Mouse (Mus musculus) embryonic facial prominence, embryonic 10.5 days (tissue): ENCODE results near the gene Gm26558. TPM values are rescaled to one million over a fixed set of nuclear protein-coding genes. Genes with fewer than 3 reads are reported as not detected.

Experiments used
- DNase-seq: peaks from one replicate; pipeline ENCODE4 v3.0.0-alpha.2; 2017; ENCODE audit warnings: low spot score
- H3K27ac ChIP-seq: fragments of 300-500 bp; sonication (generic); replicated peaks from 2 replicates; pipeline ENCODE4 v1.5.1; 2016; ENCODE audit warnings: mild to moderate bottlenecking
- H3K27me3 ChIP-seq: fragments of 300-500 bp; sonication (generic); replicated peaks from 2 replicates; pipeline ENCODE4 v1.6.1; 2016; ENCODE audit warnings: low read depth, mild to moderate bottlenecking; ENCODE audit not compliant: poor library complexity, severe bottlenecking
- H3K36me3 ChIP-seq: fragments of 300-500 bp; sonication (generic); replicated peaks from 2 replicates; pipeline ENCODE4 v1.6.1; 2016; ENCODE audit warnings: mild to moderate bottlenecking, moderate library complexity
- H3K4me1 ChIP-seq: fragments of 300-500 bp; sonication (generic); 2 replicates; pipeline ENCODE4 v1.6.1; 2016
- H3K4me3 ChIP-seq: fragments of 300-500 bp; sonication (generic); 2 replicates; pipeline ENCODE4 v1.5.1; 2016; ENCODE audit warnings: mild to moderate bottlenecking, moderate library complexity
- H3K9me3 ChIP-seq: fragments of 300-500 bp; sonication (generic); 2 replicates; pipeline ENCODE4 v1.6.1; 2016; ENCODE audit warnings: mild to moderate bottlenecking
- WGBS: fragments of 180-500 bp; shearing (Covaris S2); methylation state at CpG from one replicate; pipeline ENCODE4 v1.1.7; 2016; 5-methylcytosine and 5-hydroxymethylcytosine counted together
- polyA plus RNA-seq: library from polyadenylated mRNA; unstranded; fragments of >200 nt; fragmentation: Nextera tagmentation; extraction: Ambion mirVana; gene quantifications from 2 replicates; pipeline ENCODE4 v1.2.1, GENCODE M21; 2016

The Gm26558 gene
- 3.5 and 3.6 TPM in 2 replicates for polyA plus RNA-seq

DNA sequence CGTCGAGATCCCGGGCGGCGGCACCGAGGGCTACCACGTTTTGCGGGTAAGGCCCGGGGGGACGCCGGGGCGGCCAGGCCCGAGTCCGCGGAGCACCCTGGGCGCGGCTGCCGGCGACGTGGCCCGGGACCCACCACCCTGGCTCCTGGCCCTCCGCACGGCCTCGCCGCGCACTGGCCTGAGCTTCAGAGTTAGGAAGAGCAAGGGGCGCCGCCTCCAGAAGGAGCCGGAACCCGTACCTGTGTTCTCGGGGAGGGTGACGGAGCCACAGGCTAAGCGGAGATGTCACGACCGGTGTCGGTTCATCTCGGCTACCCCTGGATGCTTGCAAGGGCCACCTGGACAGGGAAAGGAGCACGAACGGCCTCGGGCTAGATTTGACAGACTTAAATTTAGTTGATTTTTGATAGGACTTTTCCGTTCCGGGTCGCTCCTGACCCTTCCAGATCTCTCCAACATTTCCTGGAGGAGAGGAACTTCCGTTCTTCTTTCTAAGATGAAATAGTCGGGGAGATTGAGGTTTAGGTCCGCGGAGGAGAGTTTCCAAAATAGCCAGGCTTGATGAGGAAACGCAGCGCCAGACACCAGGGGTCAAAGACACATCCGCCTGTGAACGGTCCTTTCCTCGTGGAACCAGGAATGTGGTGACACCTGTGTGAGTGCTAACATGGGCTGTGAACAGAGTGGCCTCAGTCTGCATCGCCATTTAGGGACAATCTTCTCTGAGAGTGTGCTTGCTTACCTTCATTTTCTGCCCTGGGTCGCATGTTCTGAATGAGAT is at the start of gene Gm26558:
Gene Gm26558 (minus strand): TSS at position 394 of the 781 bp plus-strand sequence.
- Histone ChIP-seq H3K4me3 (peak within 1 kb of the TSS; percentile 97), H3K36me3 (peaks cover 24% of the 10 kb centered on the region), H3K27ac (peak within 1 kb of the TSS; percentile 94), H3K4me1 (peaks cover 17% of the 10 kb centered on the region), H3K27me3 (no peaks in the 10 kb centered on the region), H3K9me3 (no peaks in the 10 kb centered on the region)
- DNase-seq: no peak
- whole genome bisulfite sequencing: under 1% methylated on average over 54 of the region's 54 CpGs

DNA sequence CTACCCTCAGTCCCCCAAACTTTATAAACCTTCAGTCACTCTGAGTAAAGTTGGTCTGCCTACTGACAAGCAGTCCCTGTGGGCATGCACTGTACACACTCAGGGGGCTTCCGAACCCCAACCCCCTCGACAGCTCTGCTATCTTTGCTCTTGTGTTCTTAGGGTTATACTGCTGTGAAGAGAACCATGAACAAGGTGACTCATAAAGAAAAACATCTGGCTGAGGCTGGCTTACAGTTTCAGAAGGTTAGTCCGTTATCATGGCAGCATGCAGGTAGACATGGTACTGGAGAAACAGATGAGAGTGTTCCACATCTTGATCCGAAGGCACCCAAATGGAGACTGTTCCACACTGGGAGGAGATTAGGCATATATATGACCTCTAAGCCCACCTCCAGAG is 49.0 kb upstream of the Gm26558 start:
- peaks cover 5% of the 10 kb centered on the region; the same call in 1 of the 2 replicates for H3K4me1 ChIP-seq
- no peaks in the 10 kb centered on the region for H3K27me3 ChIP-seq
- no peak for DNase-seq
- 95% methylated on average over 4 of the region's 4 CpGs for WGBS
- H3K4me3 ChIP-seq: no peak overlapping the region
- no peaks in the 10 kb centered on the region for H3K9me3 ChIP-seq
- H3K36me3 ChIP-seq: peaks cover 68% of the 10 kb centered on the region
- H3K27ac ChIP-seq: no peak overlapping the region

DNA sequence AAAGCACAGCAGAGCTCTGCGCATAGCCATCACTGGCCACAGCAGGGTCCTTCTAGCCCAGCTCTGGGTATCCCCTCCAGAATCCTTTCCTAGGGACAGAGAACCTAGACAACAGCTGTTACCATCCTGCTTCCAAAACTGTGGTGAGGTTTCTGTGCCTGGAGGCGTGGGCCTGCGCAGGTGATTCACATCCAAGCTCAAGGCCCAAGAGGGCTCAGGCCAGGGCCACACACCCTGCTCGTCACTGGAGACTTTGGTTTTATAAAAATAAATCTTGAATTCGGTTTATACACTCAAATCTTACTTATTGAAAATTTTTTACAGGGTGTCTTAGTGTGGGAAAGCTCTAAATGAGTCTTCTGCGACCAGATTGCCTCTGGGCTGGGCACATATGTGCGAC is 48.3 kb upstream of the Gm26558 start:
- DNase-seq: no peak
- no peaks in the 10 kb centered on the region for H3K27me3 ChIP-seq
- 91% methylated on average over 7 of the region's 7 CpGs for WGBS
- H3K4me3 ChIP-seq: no peak overlapping the region
- H3K36me3 ChIP-seq: peaks cover 61% of the 10 kb centered on the region
- H3K4me1 ChIP-seq: peaks cover 7% of the 10 kb centered on the region
- H3K9me3 ChIP-seq: no peaks in the 10 kb centered on the region
- H3K27ac ChIP-seq: no peak overlapping the region

DNA sequence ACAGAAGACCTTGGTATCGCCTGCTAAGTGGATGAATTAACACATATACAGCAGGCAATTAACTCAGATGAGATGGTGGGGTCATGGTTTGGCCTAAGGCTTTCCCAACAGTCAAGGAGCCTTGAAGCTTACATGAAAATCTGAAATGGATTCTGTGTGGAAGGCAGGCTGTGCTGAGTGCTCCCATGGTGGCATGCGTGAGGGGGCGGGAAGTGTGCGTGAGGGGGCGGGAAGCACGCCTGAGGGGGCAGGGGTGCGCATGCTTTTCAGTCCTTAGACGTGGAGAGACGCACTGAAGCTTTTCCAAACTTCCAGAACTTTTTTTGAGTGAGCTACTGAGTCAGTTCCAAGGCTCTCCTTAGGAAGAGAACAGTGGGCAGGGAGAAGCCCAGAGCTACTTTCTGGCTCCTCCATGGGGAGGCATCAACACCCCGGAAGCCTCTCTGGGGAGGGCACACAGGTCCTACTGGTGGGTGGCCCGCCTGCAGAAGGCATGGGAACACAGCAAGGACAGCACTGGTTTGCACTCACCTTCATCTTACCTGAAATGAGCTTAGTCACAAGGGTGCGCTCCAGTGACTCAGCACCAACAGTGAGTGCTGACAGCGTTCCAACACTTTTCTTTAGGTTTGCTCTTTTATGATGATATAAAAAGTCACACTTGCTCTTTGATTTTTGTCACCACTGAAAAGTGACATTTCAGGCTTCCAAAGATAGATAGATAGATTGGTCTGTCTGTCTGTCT is 47.2 kb upstream of the Gm26558 start:
- Histone ChIP-seq H3K36me3 (peaks cover 50% of the 10 kb centered on the region), H3K27ac (no peak overlapping the region), H3K9me3 (no peaks in the 10 kb centered on the region), H3K4me1 (peaks cover 18% of the 10 kb centered on the region), H3K4me3 (no peak overlapping the region), H3K27me3 (no peaks in the 10 kb centered on the region)
- no peak for DNase-seq
- 75% methylated on average over 13 of the region's 13 CpGs for WGBS

DNA sequence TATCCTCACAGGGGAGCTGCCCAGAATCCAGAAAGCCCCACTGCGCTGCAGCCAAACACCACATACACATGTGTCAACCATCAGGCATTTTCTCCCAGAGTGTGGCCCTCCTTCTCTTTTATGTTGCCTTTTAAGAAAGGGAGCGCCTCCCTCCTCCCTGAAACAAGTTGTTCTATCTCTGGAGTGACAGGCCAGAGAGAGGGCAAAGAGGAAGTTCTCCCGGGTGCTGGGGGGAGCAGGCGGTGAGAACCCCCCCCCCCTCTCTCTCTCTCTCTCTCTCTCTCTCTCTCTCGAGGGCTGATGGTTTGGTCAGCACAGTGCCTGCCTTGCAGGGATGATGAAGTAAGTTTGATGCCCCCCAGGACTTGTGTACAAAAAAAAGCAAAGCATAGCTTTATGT is 40.5 kb upstream of the Gm26558 start:
- H3K27ac ChIP-seq: peak overlapping the region; percentile 14; the same call in 1 of the 2 replicates
- peaks cover 29% of the 10 kb centered on the region for H3K4me1 ChIP-seq
- 62% methylated on average over 5 of the region's 5 CpGs for WGBS
- H3K36me3 ChIP-seq: no peaks in the 10 kb centered on the region; the same call in 1 of the 2 replicates
- H3K9me3 ChIP-seq: no peaks in the 10 kb centered on the region
- H3K4me3 ChIP-seq: no peak overlapping the region
- DNase-seq: no peak
- no peaks in the 10 kb centered on the region for H3K27me3 ChIP-seq

DNA sequence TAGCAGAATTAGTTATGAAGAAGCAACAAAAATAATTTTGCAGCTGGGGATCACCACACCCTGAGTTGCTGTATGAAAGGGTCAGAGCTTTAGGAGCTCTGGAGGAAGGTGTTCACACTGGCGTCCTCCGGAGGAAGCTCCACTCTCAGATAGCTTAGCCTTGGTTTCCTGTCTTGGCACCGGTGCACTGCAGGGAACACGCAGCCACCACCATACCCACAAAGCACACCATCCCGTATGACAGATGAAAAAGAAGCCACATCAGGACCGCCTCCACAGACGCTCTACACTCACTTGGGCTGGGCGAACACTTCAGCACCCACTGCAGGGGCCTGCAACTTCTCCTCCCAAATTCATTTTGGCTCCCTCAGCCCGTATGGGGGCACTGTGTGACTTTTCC is 39.7 kb upstream of the Gm26558 start:
- Histone ChIP-seq H3K4me3 (no peak overlapping the region), H3K4me1 (peaks cover 26% of the 10 kb centered on the region), H3K27ac (no peak overlapping the region), H3K36me3 (peaks cover 1% of the 10 kb centered on the region; the same call in 1 of the 2 replicates), H3K9me3 (no peaks in the 10 kb centered on the region), H3K27me3 (no peaks in the 10 kb centered on the region)
- WGBS: 69% methylated on average over 9 of the region's 9 CpGs
- no peak for DNase-seq

DNA sequence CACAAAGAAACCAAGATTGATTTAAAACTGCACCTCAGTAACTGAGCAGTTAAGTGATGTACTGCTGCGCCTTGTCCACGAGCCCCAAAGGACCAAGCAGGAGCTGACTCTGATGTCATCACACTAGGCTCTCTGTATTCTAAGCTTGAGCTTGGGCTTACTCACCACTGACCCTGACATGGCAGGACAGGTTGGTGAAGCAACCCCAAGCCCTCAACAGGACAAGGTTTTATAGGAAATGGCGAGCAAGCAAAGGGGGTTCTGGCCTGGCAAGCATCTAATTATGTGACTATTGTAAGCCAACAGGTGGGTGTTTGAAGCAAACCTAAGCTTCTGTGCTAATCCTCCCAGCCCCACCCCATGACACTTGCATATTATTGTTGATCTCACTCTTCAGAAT is 38.9 kb upstream of the Gm26558 start:
- Histone ChIP-seq H3K27ac (no peak overlapping the region), H3K27me3 (no peaks in the 10 kb centered on the region), H3K9me3 (no peaks in the 10 kb centered on the region), H3K36me3 (peaks cover 8% of the 10 kb centered on the region; the same call in 1 of the 2 replicates), H3K4me3 (no peak overlapping the region), H3K4me1 (peaks cover 26% of the 10 kb centered on the region)
- 90% methylated on average over 3 of the region's 3 CpGs for WGBS
- no peak for DNase-seq

DNA sequence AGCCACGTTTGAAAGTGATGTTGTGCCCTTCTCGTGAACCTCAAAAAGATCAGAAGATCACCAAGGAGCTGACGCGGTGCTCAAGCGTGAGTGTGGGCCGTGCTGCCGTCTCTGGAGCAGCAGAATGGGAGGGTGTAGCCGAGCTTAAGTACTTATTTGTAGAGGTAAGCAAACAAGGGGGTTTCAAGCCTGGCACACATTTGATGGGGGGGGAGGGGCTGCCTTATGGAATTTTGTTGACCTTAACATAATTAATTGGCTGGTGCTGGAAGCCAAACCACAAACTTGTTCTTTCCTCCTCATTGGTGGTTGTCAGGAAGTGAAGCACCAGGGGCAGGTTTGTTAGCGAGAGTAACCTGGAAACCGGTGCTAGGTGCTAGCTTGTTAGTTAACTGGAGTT is 33.8 kb upstream of the Gm26558 start:
- H3K27me3 ChIP-seq: no peaks in the 10 kb centered on the region
- H3K27ac ChIP-seq: no peak overlapping the region
- H3K36me3 ChIP-seq: peaks cover 47% of the 10 kb centered on the region
- no peaks in the 10 kb centered on the region for H3K4me1 ChIP-seq
- DNase-seq: no peak
- H3K4me3 ChIP-seq: no peak overlapping the region
- WGBS: 93% methylated on average over 10 of the region's 10 CpGs
- no peaks in the 10 kb centered on the region for H3K9me3 ChIP-seq

DNA sequence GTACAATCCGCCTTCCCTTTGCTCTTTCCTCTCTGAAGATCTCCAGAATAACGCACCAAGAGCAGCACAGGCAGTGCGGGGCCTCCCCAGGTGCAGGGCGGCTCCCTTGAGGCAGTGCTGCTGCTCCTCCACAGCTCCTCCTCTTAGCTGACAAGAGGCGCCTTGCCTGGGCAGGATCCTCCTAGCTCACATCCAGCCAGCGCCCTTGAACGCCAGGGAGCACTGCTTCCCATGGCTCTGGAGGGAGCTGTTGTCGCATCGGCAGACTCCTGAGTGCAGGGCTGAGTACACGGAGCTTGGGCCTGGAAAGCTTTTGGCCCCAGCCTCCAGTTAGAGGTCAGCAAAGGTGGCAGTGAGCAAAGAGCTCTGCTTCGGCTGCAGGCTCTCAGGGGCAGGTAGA is 28.3 kb upstream of the Gm26558 start:
- 84% methylated on average over 11 of the region's 11 CpGs for WGBS
- Histone ChIP-seq H3K27me3 (no peaks in the 10 kb centered on the region), H3K4me3 (no peak overlapping the region), H3K36me3 (peaks cover 87% of the 10 kb centered on the region), H3K27ac (no peak overlapping the region), H3K4me1 (no peaks in the 10 kb centered on the region), H3K9me3 (no peaks in the 10 kb centered on the region)
- no peak for DNase-seq

DNA sequence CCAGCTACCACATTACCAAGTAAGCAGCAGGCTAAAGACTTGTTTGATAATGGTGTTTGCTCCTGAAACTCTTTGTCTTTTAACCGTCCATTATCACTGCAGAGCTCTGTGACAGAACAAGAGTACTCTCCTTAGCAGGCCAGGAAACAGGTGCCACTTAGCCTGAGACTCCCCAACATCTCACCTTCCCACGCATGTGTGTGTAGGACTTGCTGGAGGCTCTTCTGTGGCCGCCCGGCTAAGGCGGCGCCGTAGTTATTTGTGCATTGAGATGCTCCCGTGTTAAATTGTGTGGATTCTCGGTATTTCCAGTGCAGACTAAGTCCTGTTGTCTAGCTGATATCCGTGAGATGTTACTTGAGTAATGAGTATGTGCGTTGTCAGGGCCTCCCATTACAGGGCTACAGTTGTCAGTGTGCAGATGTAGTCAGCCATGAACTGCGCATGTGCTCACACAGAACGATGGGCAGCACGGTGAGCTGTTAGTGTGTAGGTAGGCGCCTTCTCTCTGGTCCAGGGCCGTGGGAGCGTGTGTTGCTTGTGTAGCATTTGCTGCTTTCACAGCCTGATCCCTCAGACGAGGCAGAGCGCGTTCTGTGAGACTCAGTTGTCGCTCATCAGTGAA is 26.7 kb upstream of the Gm26558 start:
- Histone ChIP-seq H3K9me3 (no peaks in the 10 kb centered on the region), H3K36me3 (peaks cover 100% of the 10 kb centered on the region), H3K27me3 (no peaks in the 10 kb centered on the region), H3K27ac (no peak overlapping the region), H3K4me3 (no peak overlapping the region), H3K4me1 (no peaks in the 10 kb centered on the region)
- DNase-seq: no peak
- WGBS: 95% methylated on average over 21 of the region's 21 CpGs

DNA sequence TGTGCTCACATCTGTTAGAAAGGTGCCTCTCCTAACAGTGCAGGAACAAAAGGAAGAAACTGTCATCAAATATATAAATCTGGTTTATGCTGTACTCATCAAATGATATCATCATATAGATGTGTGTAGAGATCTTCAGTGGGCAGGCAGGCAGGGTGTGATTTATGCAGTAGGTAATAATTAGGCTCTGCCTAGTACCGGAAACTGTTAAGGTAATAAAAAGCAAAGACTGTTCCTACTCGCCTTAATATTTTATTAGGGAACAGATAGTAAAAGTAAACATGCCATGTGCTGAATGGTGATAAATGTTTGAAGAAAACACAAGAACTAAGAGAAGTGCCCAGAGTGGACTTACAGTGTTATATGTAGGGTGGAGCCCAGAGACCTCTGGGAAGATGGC is 20.4 kb upstream of the Gm26558 start:
- H3K4me1 ChIP-seq: no peaks in the 10 kb centered on the region
- peaks cover 97% of the 10 kb centered on the region for H3K36me3 ChIP-seq
- no peak overlapping the region for H3K27ac ChIP-seq
- no peak for DNase-seq
- WGBS: 87% methylated on average over 2 of the region's 2 CpGs
- no peaks in the 10 kb centered on the region for H3K27me3 ChIP-seq
- H3K4me3 ChIP-seq: no peak overlapping the region
- H3K9me3 ChIP-seq: no peaks in the 10 kb centered on the region

DNA sequence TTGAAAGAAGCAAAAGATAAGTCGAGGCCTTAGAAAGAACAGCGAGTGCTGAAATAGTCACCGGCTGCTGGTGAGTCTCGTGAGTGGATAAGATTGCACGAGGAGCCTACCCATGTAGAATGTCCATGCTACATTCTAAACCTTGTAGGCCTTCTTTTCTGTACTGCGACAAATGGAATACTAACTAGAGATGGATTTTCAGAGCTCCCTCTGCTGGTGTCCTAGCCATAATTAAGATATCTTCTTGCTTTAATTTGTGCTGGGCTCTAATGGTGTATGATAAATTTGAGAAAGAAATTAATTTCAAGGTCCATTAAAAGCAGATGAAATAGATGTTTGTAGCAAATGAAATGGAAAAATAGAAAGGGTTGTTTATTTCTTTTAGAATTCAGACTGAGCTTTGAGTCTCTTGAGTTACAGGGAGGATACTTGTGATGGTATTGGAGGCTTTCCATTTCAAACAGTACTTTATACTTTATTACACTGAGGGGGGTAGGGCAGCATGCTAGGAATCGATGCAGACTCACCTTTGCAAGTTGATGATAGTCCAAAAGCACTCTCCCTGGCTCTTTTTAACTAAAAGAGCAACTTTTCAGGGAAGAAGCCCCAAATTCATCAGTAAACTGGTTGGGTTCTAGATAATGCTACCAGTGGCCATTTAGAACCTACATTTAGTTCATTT is 11.7 kb upstream of the Gm26558 start:
- Histone ChIP-seq H3K9me3 (no peaks in the 10 kb centered on the region), H3K27me3 (no peaks in the 10 kb centered on the region), H3K4me1 (no peaks in the 10 kb centered on the region), H3K4me3 (no peak overlapping the region), H3K36me3 (peaks cover 13% of the 10 kb centered on the region), H3K27ac (no peak overlapping the region)
- 91% methylated on average over 7 of the region's 7 CpGs for WGBS
- DNase-seq: no peak
